Mouse (Mus musculus) midbrain, embryonic 15.5 days (tissue): ENCODE measurements around the gene Gm20388. TPM values are rescaled to one million over a fixed set of nuclear protein-coding genes. Genes with fewer than 3 reads are reported as not detected.

Experiments
- ATAC-seq: fragments of 200-750 bp; cut with Nextera tagmentation; replicated peaks from 2 replicates; pipeline ENCODE4 v1.8.0; 2017; ENCODE audit warnings: moderate TSS enrichment
- H3K27ac ChIP-seq: fragments of 300-500 bp; sonication (generic); 2 replicates; pipeline ENCODE4 v1.5.1; 2015; ENCODE audit warnings: mild to moderate bottlenecking, inconsistent platforms
- H3K27me3 ChIP-seq: fragments of 300-500 bp; sonication (generic); replicated peaks from 2 replicates; pipeline ENCODE4 v1.6.1; 2015; ENCODE audit warnings: inconsistent platforms
- H3K36me3 ChIP-seq: fragments of 300-500 bp; sonication (generic); replicated peaks from 2 replicates; pipeline ENCODE4 v1.6.1; 2015; ENCODE audit warnings: inconsistent platforms
- H3K4me1 ChIP-seq: fragments of 300-500 bp; sonication (generic); 2 replicates; pipeline ENCODE4 v1.6.1; 2015; ENCODE audit warnings: inconsistent platforms
- H3K4me2 ChIP-seq: fragments of 300-500 bp; sonication (generic); 2 replicates; pipeline ENCODE4 v1.6.1; 2015; ENCODE audit warnings: inconsistent platforms, mild to moderate bottlenecking, moderate library complexity
- H3K4me3 ChIP-seq: fragments of 300-500 bp; sonication (generic); 2 replicates; pipeline ENCODE4 v1.5.1; 2015; ENCODE audit warnings: mild to moderate bottlenecking, inconsistent platforms
- H3K9ac ChIP-seq: fragments of 300-500 bp; sonication (generic); 2 replicates; pipeline ENCODE4 v1.6.1; 2015; ENCODE audit warnings: mild to moderate bottlenecking, inconsistent platforms
- H3K9me3 ChIP-seq: fragments of 300-500 bp; sonication (generic); 2 replicates; pipeline ENCODE4 v1.6.1; 2016; ENCODE audit warnings: inconsistent platforms
- WGBS: fragments of 180-500 bp; shearing (Covaris S2); methylation state at CpG from one replicate; pipeline ENCODE4 v1.1.7; 2015; ENCODE audit warnings: mixed read lengths; 5-methylcytosine and 5-hydroxymethylcytosine counted together
- polyA plus RNA-seq: library from polyadenylated mRNA; unstranded; fragments of >200 nt; fragmentation: Nextera tagmentation; extraction: Ambion mirVana; gene quantifications from 2 replicates; pipeline ENCODE4 v1.2.1, GENCODE M21; 2015

Gene Gm20388
- polyA plus RNA-seq, 1 experiment from 2014 or later = 5.6 TPM

- H3K4me2 ChIP-seq = no peak overlapping the region
- WGBS = 16% methylated on average over 8 of the region's 8 CpGs
- H3K9me3 ChIP-seq = no peaks in the 10 kb centered on the region
- no peaks in the 10 kb centered on the region for H3K36me3 ChIP-seq
- H3K27me3 ChIP-seq = 0 out of 2 replicates have a peak, but pooled peaks cover 6% of the 10 kb centered on the region
- ATAC-seq = peak; percentile 43
- no peak overlapping the region for H3K4me3 ChIP-seq
- H3K9ac ChIP-seq = no peak overlapping the region
- peak overlapping the region; percentile 62 for H3K27ac ChIP-seq
- peaks cover 42% of the 10 kb centered on the region for H3K4me1 ChIP-seq
These were observed 555.1 kb downstream of the Gm20388 start for GRCm38 (mm10) chr8:120465710-120466109.

- Histone ChIP-seq H3K27me3 (0 out of 2 replicates have a peak, but pooled peaks cover 6% of the 10 kb centered on the region), H3K4me3 (no peak overlapping the region), H3K27ac (peak overlapping the region; percentile 62; the same call in 1 of the 2 replicates), H3K4me2 (no peak overlapping the region), H3K9ac (no peak overlapping the region), H3K9me3 (no peaks in the 10 kb centered on the region), H3K36me3 (no peaks in the 10 kb centered on the region), H3K4me1 (peaks cover 42% of the 10 kb centered on the region)
- WGBS = 57% methylated on average over 10 of the region's 10 CpGs
- no peak for ATAC-seq
These were observed 555.6 kb downstream of the Gm20388 start for GRCm38 (mm10) chr8:120466266-120466665.

- no peak overlapping the region for H3K4me2 ChIP-seq
- no peak overlapping the region for H3K4me3 ChIP-seq
- WGBS = 92% methylated on average over 7 of the region's 7 CpGs
- H3K9me3 ChIP-seq = no peaks in the 10 kb centered on the region
- H3K27ac ChIP-seq = no peak overlapping the region
- H3K36me3 ChIP-seq = no peaks in the 10 kb centered on the region
- H3K4me1 ChIP-seq = peaks cover 42% of the 10 kb centered on the region
- no peak for ATAC-seq
- H3K27me3 ChIP-seq = 0 out of 2 replicates have a peak, but pooled peaks cover 6% of the 10 kb centered on the region
- no peak overlapping the region for H3K9ac ChIP-seq
These were observed 557.0 kb downstream of the Gm20388 start for GRCm38 (mm10) chr8:120467598-120467997.

- Histone ChIP-seq H3K27ac (no peak overlapping the region), H3K27me3 (0 out of 2 replicates have a peak, but pooled peaks cover 6% of the 10 kb centered on the region), H3K4me2 (no peak overlapping the region), H3K4me1 (peaks cover 48% of the 10 kb centered on the region), H3K36me3 (no peaks in the 10 kb centered on the region), H3K4me3 (no peak overlapping the region), H3K9ac (no peak overlapping the region), H3K9me3 (no peaks in the 10 kb centered on the region)
- 91% methylated on average over 12 of the region's 12 CpGs for WGBS
- ATAC-seq = no peak
These were observed 559.5 kb downstream of the Gm20388 start for GRCm38 (mm10) chr8:120470170-120470569.

GRCm38 (mm10) chr8:120471166-120471565 lies 560.5 kb downstream of the Gm20388 start:
- Histone ChIP-seq H3K4me2 (no peak overlapping the region), H3K27ac (0 out of 2 replicates have a peak overlapping the region, but pooled peaks have one; percentile 70), H3K4me3 (no peak overlapping the region), H3K27me3 (0 out of 2 replicates have a peak, but pooled peaks cover 6% of the 10 kb centered on the region), H3K9ac (no peak overlapping the region), H3K36me3 (no peaks in the 10 kb centered on the region), H3K4me1 (peaks cover 50% of the 10 kb centered on the region), H3K9me3 (no peaks in the 10 kb centered on the region)
- 11% methylated on average over 7 of the region's 7 CpGs for WGBS
- no peak for ATAC-seq

GRCm38 (mm10) chr8:120471752-120472151 lies 561.1 kb downstream of the Gm20388 start:
- Histone ChIP-seq H3K27me3 (0 out of 2 replicates have a peak, but pooled peaks cover 6% of the 10 kb centered on the region), H3K27ac (peak overlapping the region; percentile 70), H3K9me3 (no peaks in the 10 kb centered on the region), H3K4me3 (no peak overlapping the region), H3K4me1 (peaks cover 51% of the 10 kb centered on the region), H3K36me3 (no peaks in the 10 kb centered on the region), H3K9ac (no peak overlapping the region), H3K4me2 (no peak overlapping the region)
- ATAC-seq = no peak
- 48% methylated on average over 2 of the region's 2 CpGs for WGBS

GRCm38 (mm10) chr8:120472230-120472629 lies 561.6 kb downstream of the Gm20388 start:
- peaks cover 51% of the 10 kb centered on the region for H3K4me1 ChIP-seq
- H3K4me2 ChIP-seq = peak overlapping the region; percentile 10; the same call in 1 of the 2 replicates
- H3K9ac ChIP-seq = no peak overlapping the region
- no peak overlapping the region for H3K4me3 ChIP-seq
- no peaks in the 10 kb centered on the region for H3K9me3 ChIP-seq
- H3K27ac ChIP-seq = peak overlapping the region; percentile 70
- WGBS = 17% methylated on average over 16 of the region's 16 CpGs
- H3K27me3 ChIP-seq = 0 out of 2 replicates have a peak, but pooled peaks cover 6% of the 10 kb centered on the region
- ATAC-seq = no peak
- H3K36me3 ChIP-seq = no peaks in the 10 kb centered on the region

GRCm38 (mm10) chr8:120473729-120474364 lies 563.2 kb downstream of the Gm20388 start:
- H3K27ac ChIP-seq = no peak overlapping the region
- H3K9me3 ChIP-seq = no peaks in the 10 kb centered on the region
- ATAC-seq = no peak
- H3K4me1 ChIP-seq = peaks cover 62% of the 10 kb centered on the region
- H3K9ac ChIP-seq = no peak overlapping the region
- WGBS = 82% methylated on average over 13 of the region's 13 CpGs
- H3K27me3 ChIP-seq = no peaks in the 10 kb centered on the region
- no peaks in the 10 kb centered on the region for H3K36me3 ChIP-seq
- H3K4me2 ChIP-seq = no peak overlapping the region
- H3K4me3 ChIP-seq = no peak overlapping the region

GRCm38 (mm10) chr8:120474496-120475235 lies 564.0 kb downstream of the Gm20388 start:
- WGBS = 83% methylated on average over 11 of the region's 11 CpGs
- H3K36me3 ChIP-seq = no peaks in the 10 kb centered on the region
- peaks cover 64% of the 10 kb centered on the region for H3K4me1 ChIP-seq
- H3K27me3 ChIP-seq = no peaks in the 10 kb centered on the region
- ATAC-seq = no peak
- H3K9me3 ChIP-seq = no peaks in the 10 kb centered on the region
- H3K4me3 ChIP-seq = no peak overlapping the region
- H3K4me2 ChIP-seq = no peak overlapping the region
- no peak overlapping the region for H3K27ac ChIP-seq
- no peak overlapping the region for H3K9ac ChIP-seq

- Histone ChIP-seq H3K9me3 (no peaks in the 10 kb centered on the region), H3K4me3 (no peak overlapping the region), H3K4me1 (peaks cover 64% of the 10 kb centered on the region), H3K36me3 (no peaks in the 10 kb centered on the region), H3K9ac (no peak overlapping the region), H3K4me2 (no peak overlapping the region), H3K27ac (0 out of 2 replicates have a peak overlapping the region, but pooled peaks have one; percentile 77), H3K27me3 (no peaks in the 10 kb centered on the region)
- no peak for ATAC-seq
- WGBS = 75% methylated on average over 10 of the region's 10 CpGs
These were observed 565.0 kb downstream of the Gm20388 start for GRCm38 (mm10) chr8:120475462-120476201.

- Histone ChIP-seq H3K4me1 (peaks cover 51% of the 10 kb centered on the region), H3K4me2 (no peak overlapping the region), H3K36me3 (no peaks in the 10 kb centered on the region), H3K9me3 (no peaks in the 10 kb centered on the region), H3K27me3 (no peaks in the 10 kb centered on the region), H3K27ac (peak overlapping the region; percentile 77), H3K9ac (peak overlapping the region; percentile 2; the same call in 1 of the 2 replicates), H3K4me3 (no peak overlapping the region)
- 24% methylated on average over 25 of the region's 25 CpGs for WGBS
- ATAC-seq = no peak
These were observed 566.3 kb downstream of the Gm20388 start for GRCm38 (mm10) chr8:120476711-120477575.
